Mouse (Mus musculus): Measurements from ENCODE around the gene Mtor.

Gene Mtor

GRCm38 (mm10) chr4:148442598-148442997 lies 5.8 kb upstream of the Mtor start:
- DNase-seq (ENCODE audit: low read depth), result no peak

- peak; percentile 71 for DNase-seq (ENCODE audit: low read depth)
Measured at GRCm38 (mm10) chr4:148444250-148444967, 4.0 kb upstream of the Mtor start, which contains the start of gene Ubiad1. Gene Ubiad1 (minus strand): TSS chr4:148444771.

GRCm38 (mm10) chr4:148448853-148449245 lies 438 bp downstream of the Mtor start:
- DNase-seq (ENCODE audit: low read depth), result no peak

- DNase-seq (ENCODE audit: low read depth), result no peak
Measured at GRCm38 (mm10) chr4:148453707-148454106, 5.3 kb downstream of the Mtor start.

- no peak for DNase-seq (ENCODE audit: low read depth)
Measured at GRCm38 (mm10) chr4:148455477-148456025, 7.1 kb downstream of the Mtor start.

GRCm38 (mm10) chr4:148460656-148461284 lies 12.4 kb downstream of the Mtor start:
- no peak for DNase-seq (ENCODE audit: low read depth)

- no peak for DNase-seq (ENCODE audit: low read depth)
Measured at GRCm38 (mm10) chr4:148461772-148462171, 13.4 kb downstream of the Mtor start.

- no peak for DNase-seq (ENCODE audit: low read depth)
Measured at GRCm38 (mm10) chr4:148462717-148463116, 14.3 kb downstream of the Mtor start.

GRCm38 (mm10) chr4:148463208-148463960 lies 15.0 kb downstream of the Mtor start:
- DNase-seq (ENCODE audit: low read depth), result no peak

- DNase-seq (ENCODE audit: low read depth), result no peak
Measured at GRCm38 (mm10) chr4:148464301-148464700, 15.9 kb downstream of the Mtor start.

- DNase-seq (ENCODE audit: low read depth), result no peak
Measured at GRCm38 (mm10) chr4:148464869-148465268, 16.5 kb downstream of the Mtor start.

- DNase-seq (ENCODE audit: low read depth), result no peak
Measured at GRCm38 (mm10) chr4:148466511-148467079, 18.2 kb downstream of the Mtor start.

- no peak for DNase-seq (ENCODE audit: low read depth)
Measured at GRCm38 (mm10) chr4:148468396-148468795, 20.0 kb downstream of the Mtor start.

GRCm38 (mm10) chr4:148469487-148470252 lies 21.3 kb downstream of the Mtor start:
- no peak for DNase-seq (ENCODE audit: low read depth)

GRCm38 (mm10) chr4:148471363-148471806 lies 23.0 kb downstream of the Mtor start:
- no peak for DNase-seq (ENCODE audit: low read depth)

GRCm38 (mm10) chr4:148472436-148473174 lies 24.2 kb downstream of the Mtor start:
- no peak for DNase-seq (ENCODE audit: low read depth)

GRCm38 (mm10) chr4:148473496-148473895 lies 25.1 kb downstream of the Mtor start:
- DNase-seq (ENCODE audit: low read depth), result no peak

GRCm38 (mm10) chr4:148480245-148480644 lies 31.8 kb downstream of the Mtor start:
- no peak for DNase-seq (ENCODE audit: low read depth)

- no peak for DNase-seq (ENCODE audit: low read depth)
Measured at GRCm38 (mm10) chr4:148481557-148482168, 33.3 kb downstream of the Mtor start.

- no peak for DNase-seq (ENCODE audit: low read depth)
Measured at GRCm38 (mm10) chr4:148484511-148484910, 36.1 kb downstream of the Mtor start.
